Mouse (Mus musculus) kidney, embryonic 15.5 days (tissue): ENCODE results near the gene R3hdm4. TPM values are rescaled to one million over a fixed set of nuclear protein-coding genes. Genes with fewer than 3 reads are reported as not detected.

ENCODE experiments used
- ATAC-seq: fragments of 200-750 bp; cut with Nextera tagmentation; replicated peaks from 2 replicates; pipeline ENCODE4 v1.8.0; 2017; ENCODE audit warnings: moderate TSS enrichment; ENCODE audit not compliant: low FRiP score
- H3K27ac ChIP-seq: fragments of 300-500 bp; sonication (generic); 2 replicates; pipeline ENCODE4 v1.5.1; 2015; ENCODE audit warnings: mild to moderate bottlenecking, inconsistent platforms
- H3K27me3 ChIP-seq: fragments of 300-500 bp; sonication (generic); 2 replicates; pipeline ENCODE4 v1.6.1; 2015; ENCODE audit warnings: inconsistent platforms
- H3K36me3 ChIP-seq: fragments of 300-500 bp; sonication (generic); 2 replicates; pipeline ENCODE4 v1.6.1; 2015; ENCODE audit warnings: inconsistent platforms
- H3K4me1 ChIP-seq: fragments of 300-500 bp; sonication (generic); 2 replicates; pipeline ENCODE4 v1.6.1; 2015; ENCODE audit warnings: inconsistent platforms
- H3K4me2 ChIP-seq: fragments of 300-500 bp; sonication (generic); 2 replicates; pipeline ENCODE4 v1.6.1; 2015; ENCODE audit warnings: moderate library complexity, mild to moderate bottlenecking, inconsistent platforms
- H3K4me3 ChIP-seq: fragments of 300-500 bp; sonication (generic); replicated peaks from 2 replicates; pipeline ENCODE4 v1.5.1; 2015; ENCODE audit warnings: mild to moderate bottlenecking, inconsistent platforms
- H3K9ac ChIP-seq: fragments of 300-500 bp; sonication (generic); 2 replicates; pipeline ENCODE4 v1.6.1; 2015; ENCODE audit warnings: mild to moderate bottlenecking, inconsistent platforms
- H3K9me3 ChIP-seq: fragments of 300-500 bp; sonication (generic); replicated peaks from 2 replicates; pipeline ENCODE4 v1.6.1; 2016; ENCODE audit warnings: inconsistent platforms
- WGBS: fragments of 180-500 bp; shearing (Covaris S2); methylation state at CpG from one replicate; pipeline ENCODE4 v1.1.7; 2015; ENCODE audit warnings: mixed read lengths; 5-methylcytosine and 5-hydroxymethylcytosine counted together
- polyA plus RNA-seq: library from polyadenylated mRNA; unstranded; fragments of >200 nt; fragmentation: Nextera tagmentation; extraction: Ambion mirVana; gene quantifications from 2 replicates; pipeline ENCODE4 v1.2.1, GENCODE M21; 2015

The R3hdm4 gene
- polyA plus RNA-seq, 1 experiment from 2014 or later: 155 TPM

- peak overlapping the region; percentile 91 for H3K27ac ChIP-seq
- H3K9ac ChIP-seq: no peak overlapping the region
- 53% methylated on average over 11 of the region's 11 CpGs for WGBS
- peak overlapping the region; percentile 10; the same call in 1 of the 2 replicates for H3K4me2 ChIP-seq
- H3K9me3 ChIP-seq: no peaks in the 10 kb centered on the region
- peaks cover 84% of the 10 kb centered on the region for H3K4me1 ChIP-seq
- no peaks in the 10 kb centered on the region for H3K27me3 ChIP-seq
- H3K36me3 ChIP-seq: peaks cover 52% of the 10 kb centered on the region
- ATAC-seq: peak; percentile 73
- H3K4me3 ChIP-seq: no peak overlapping the region
Measured at GRCm38 (mm10) chr10:79937775-79938526, 16.9 kb upstream of the R3hdm4 start.

- Histone ChIP-seq H3K36me3 (peaks cover 58% of the 10 kb centered on the region), H3K9me3 (no peaks in the 10 kb centered on the region), H3K27ac (peak overlapping the region; percentile 91), H3K27me3 (no peaks in the 10 kb centered on the region), H3K4me1 (peaks cover 89% of the 10 kb centered on the region), H3K9ac (0 out of 2 replicates have a peak overlapping the region, but pooled peaks have one; percentile 0), H3K4me3 (no peak overlapping the region), H3K4me2 (peak overlapping the region; percentile 13; the same call in 1 of the 2 replicates)
- no peak for ATAC-seq
- WGBS: 63% methylated on average over 27 of the region's 27 CpGs
Measured at GRCm38 (mm10) chr10:79936911-79937441, 16.0 kb upstream of the R3hdm4 start.

GRCm38 (mm10) chr10:79936284-79936910, 15.4 kb upstream of the R3hdm4 start:
- peaks cover 58% of the 10 kb centered on the region for H3K36me3 ChIP-seq
- no peak overlapping the region for H3K4me3 ChIP-seq
- 0 out of 2 replicates have a peak overlapping the region, but pooled peaks have one; percentile 0 for H3K9ac ChIP-seq
- ATAC-seq: no peak
- H3K4me1 ChIP-seq: peaks cover 95% of the 10 kb centered on the region
- 53% methylated on average over 10 of the region's 10 CpGs for WGBS
- 0 out of 2 replicates have a peak overlapping the region, but pooled peaks have one; percentile 13 for H3K4me2 ChIP-seq
- peak overlapping the region; percentile 91 for H3K27ac ChIP-seq
- no peaks in the 10 kb centered on the region for H3K27me3 ChIP-seq
- H3K9me3 ChIP-seq: no peaks in the 10 kb centered on the region

DNA sequence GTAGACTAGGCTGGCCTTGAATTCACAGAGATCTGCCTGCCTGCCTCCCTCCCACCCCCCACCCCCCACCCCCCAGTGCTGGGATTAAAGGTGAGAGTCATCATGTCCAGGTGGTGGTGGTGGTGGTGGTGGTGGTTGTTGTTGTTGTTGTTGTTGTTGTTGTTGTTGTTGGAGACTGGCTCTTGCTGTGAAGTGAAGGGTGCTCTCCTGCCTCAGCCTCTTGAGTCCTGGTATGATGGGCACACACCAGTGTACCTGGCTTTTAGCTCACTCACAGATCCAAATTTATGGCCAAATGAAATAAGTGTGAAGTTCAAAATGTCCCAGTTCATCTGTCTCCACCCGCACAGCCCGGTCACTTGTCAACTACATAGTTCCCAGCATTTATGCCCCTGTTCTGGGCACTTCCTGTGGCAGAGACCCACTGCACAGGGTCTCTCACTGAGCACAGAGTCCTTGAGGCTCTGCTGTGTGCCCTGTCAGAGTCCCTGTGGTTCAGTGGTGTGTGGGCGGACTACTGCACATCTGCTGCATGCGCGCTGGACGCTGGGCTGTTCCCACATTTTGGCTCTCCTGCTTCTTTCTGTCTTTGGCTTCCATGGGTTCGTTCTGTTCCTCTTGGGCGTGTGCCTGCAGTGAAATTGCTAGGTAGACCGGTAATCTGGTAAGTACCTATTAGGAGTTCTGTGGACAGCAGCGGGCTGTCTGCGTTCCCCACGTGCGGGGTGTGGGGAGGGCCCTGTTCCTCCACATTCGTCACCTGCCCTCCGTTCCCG, 14.0 kb upstream of the R3hdm4 start:
- Histone ChIP-seq H3K27ac (0 out of 2 replicates have a peak overlapping the region, but pooled peaks have one; percentile 82), H3K9me3 (no peaks in the 10 kb centered on the region), H3K4me2 (0 out of 2 replicates have a peak overlapping the region, but pooled peaks have one; percentile 24), H3K9ac (no peak overlapping the region), H3K4me1 (peaks cover 100% of the 10 kb centered on the region), H3K27me3 (no peaks in the 10 kb centered on the region), H3K4me3 (no peak overlapping the region), H3K36me3 (peaks cover 58% of the 10 kb centered on the region)
- ATAC-seq: no peak
- WGBS: 82% methylated on average over 16 of the region's 16 CpGs

DNA sequence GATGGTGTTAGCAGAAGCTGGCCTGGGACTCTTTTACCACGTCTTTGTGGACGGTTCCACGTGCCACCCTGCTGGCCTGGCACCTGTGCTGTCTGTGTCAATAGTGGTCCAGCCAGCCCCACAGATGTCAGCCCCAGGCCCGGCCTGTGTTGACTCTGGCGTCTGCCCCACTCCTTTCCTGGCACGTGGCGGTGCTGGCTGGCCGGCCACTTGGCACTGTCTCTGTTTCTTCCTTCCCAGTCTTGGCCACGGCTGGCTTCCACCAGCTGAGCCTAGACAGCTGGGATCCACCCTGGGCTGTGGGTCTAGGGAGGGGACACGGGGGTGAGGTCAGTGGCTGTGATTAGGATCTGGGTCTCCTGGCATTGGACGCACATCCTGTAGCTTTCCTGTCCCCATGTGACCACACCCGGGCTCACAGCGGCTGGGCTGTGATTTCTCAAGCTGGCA, 13.3 kb upstream of the R3hdm4 start:
- Histone ChIP-seq H3K9me3 (no peaks in the 10 kb centered on the region), H3K36me3 (peaks cover 58% of the 10 kb centered on the region), H3K27me3 (no peaks in the 10 kb centered on the region), H3K4me3 (no peak overlapping the region), H3K27ac (peak overlapping the region; percentile 82), H3K4me2 (0 out of 2 replicates have a peak overlapping the region, but pooled peaks have one; percentile 24), H3K4me1 (peaks cover 100% of the 10 kb centered on the region), H3K9ac (no peak overlapping the region)
- ATAC-seq: peak; percentile 19; the same call in 1 of the 2 replicates
- WGBS: 58% methylated on average over 13 of the region's 13 CpGs

DNA sequence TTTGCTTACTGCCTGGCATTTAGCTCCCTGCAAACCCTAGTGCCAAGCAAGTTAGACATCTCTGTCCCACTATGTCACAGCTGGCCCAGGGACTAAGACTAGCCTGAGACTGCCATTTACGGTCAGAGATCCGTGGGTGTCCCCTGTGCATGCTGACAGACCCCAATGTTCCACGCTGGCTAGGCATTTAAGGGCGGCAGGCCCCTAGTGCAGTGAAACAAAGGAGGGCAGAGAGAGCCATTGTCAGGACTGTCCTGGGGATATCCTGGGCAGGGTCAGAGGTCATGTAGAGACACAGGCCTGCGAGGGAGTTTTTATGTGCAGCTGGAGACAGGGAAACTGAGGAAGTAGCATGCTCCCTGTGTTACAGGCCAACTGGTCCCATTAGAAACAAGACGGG, 12.9 kb upstream of the R3hdm4 start:
- no peaks in the 10 kb centered on the region for H3K9me3 ChIP-seq
- peaks cover 58% of the 10 kb centered on the region for H3K36me3 ChIP-seq
- H3K4me3 ChIP-seq: no peak overlapping the region
- no peaks in the 10 kb centered on the region for H3K27me3 ChIP-seq
- H3K4me1 ChIP-seq: peaks cover 100% of the 10 kb centered on the region
- ATAC-seq: no peak
- H3K27ac ChIP-seq: peak overlapping the region; percentile 82
- 65% methylated on average over 6 of the region's 6 CpGs for WGBS
- no peak overlapping the region for H3K9ac ChIP-seq
- no peak overlapping the region for H3K4me2 ChIP-seq

DNA sequence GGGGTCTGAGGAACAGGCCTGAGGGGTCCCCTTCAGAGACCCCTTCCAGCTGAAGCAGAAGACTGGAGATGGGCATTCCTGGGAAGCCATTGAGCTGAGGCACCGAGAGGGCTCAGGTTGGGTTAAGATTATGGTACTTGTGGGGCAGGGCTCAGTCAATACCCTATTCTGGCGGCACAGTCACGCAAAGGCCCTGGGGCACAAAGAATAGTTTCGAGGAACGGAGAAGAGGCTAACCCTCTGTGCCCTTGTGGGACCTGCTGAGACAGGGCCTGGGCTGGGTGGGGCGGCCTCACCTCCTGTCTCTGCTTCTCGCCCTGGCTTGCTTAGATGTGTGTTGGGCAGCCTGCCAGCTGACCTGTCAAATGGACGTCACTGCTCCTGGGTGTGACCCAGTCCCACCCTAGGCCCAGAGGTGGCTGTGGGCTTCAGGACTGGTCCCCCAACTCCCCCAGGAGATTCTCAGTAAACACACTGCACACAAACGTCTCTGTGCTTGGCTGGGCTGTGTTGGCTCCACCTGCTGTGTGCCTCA, 12.2 kb upstream of the R3hdm4 start:
- peaks cover 58% of the 10 kb centered on the region for H3K36me3 ChIP-seq
- peak overlapping the region; percentile 26; the same call in 1 of the 2 replicates for H3K4me2 ChIP-seq
- H3K27me3 ChIP-seq: no peaks in the 10 kb centered on the region
- WGBS: 66% methylated on average over 9 of the region's 9 CpGs
- no peak for ATAC-seq
- no peaks in the 10 kb centered on the region for H3K9me3 ChIP-seq
- H3K27ac ChIP-seq: peak overlapping the region; percentile 82
- no peak overlapping the region for H3K9ac ChIP-seq
- peaks cover 98% of the 10 kb centered on the region for H3K4me1 ChIP-seq
- peak overlapping the region; percentile 6; the same call in 1 of the 2 replicates for H3K4me3 ChIP-seq

DNA sequence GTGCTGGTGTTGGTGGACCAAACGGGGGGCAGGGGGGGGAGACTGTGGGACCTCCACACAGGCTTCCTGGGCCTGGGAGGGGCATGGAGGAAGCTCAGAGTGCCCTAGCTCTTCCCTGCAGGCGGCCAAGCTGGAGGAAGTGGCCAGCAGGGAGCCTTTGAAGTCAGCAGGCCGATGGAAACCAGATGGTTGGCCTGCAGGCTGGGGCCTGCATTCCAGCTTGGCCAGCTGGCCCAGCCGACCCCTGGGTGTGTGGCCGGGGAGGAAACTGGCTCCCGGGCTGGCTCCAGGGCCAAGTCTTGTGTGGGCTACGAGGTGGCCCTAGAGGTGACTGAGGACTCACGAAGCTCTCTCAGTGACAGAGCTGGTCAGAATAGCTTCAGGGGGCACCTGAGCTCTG, 11.7 kb upstream of the R3hdm4 start:
- H3K4me2 ChIP-seq: peak overlapping the region; percentile 26
- no peaks in the 10 kb centered on the region for H3K9me3 ChIP-seq
- H3K4me1 ChIP-seq: peaks cover 94% of the 10 kb centered on the region
- no peak overlapping the region for H3K9ac ChIP-seq
- H3K27ac ChIP-seq: peak overlapping the region; percentile 82
- peaks cover 55% of the 10 kb centered on the region for H3K36me3 ChIP-seq
- WGBS: 14% methylated on average over 8 of the region's 8 CpGs
- H3K27me3 ChIP-seq: no peaks in the 10 kb centered on the region
- peak overlapping the region; percentile 6; the same call in 1 of the 2 replicates for H3K4me3 ChIP-seq
- peak; percentile 27; the same call in 1 of the 2 replicates for ATAC-seq

- 83% methylated on average over 9 of the region's 9 CpGs for WGBS
- no peak overlapping the region for H3K4me2 ChIP-seq
- no peak overlapping the region for H3K4me3 ChIP-seq
- H3K9ac ChIP-seq: no peak overlapping the region
- no peak for ATAC-seq
- H3K4me1 ChIP-seq: peaks cover 85% of the 10 kb centered on the region
- H3K36me3 ChIP-seq: peaks cover 54% of the 10 kb centered on the region
- no peak overlapping the region for H3K27ac ChIP-seq
- H3K9me3 ChIP-seq: no peaks in the 10 kb centered on the region
- no peaks in the 10 kb centered on the region for H3K27me3 ChIP-seq
Measured at GRCm38 (mm10) chr10:79931797-79932196, 10.8 kb upstream of the R3hdm4 start.

DNA sequence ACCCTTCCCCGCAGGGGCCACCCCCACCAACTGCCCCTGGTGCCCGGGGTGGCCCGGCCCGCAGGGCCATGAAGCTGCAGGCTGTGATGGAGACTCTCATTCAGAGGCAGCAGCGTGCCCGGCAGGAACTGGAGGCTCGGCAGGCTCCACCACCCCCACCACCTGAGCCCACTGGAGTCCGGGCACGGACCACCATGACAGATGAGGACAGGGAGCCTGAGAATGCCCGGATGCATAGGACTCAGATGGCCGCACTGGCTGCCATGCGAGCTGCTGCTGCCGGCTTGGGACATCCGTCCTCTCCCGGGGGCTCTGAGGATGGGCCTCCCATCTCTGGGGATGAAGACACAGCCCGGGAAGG, 9.8 kb upstream of the R3hdm4 start:
- H3K9ac ChIP-seq: no peak overlapping the region
- no peak overlapping the region for H3K4me2 ChIP-seq
- no peak for ATAC-seq
- peaks cover 84% of the 10 kb centered on the region for H3K4me1 ChIP-seq
- 0 out of 2 replicates have a peak overlapping the region, but pooled peaks have one; percentile 18 for H3K27ac ChIP-seq
- WGBS: 88% methylated on average over 16 of the region's 16 CpGs
- H3K36me3 ChIP-seq: peaks cover 47% of the 10 kb centered on the region
- no peaks in the 10 kb centered on the region for H3K9me3 ChIP-seq
- no peak overlapping the region for H3K4me3 ChIP-seq
- no peaks in the 10 kb centered on the region for H3K27me3 ChIP-seq
